Mouse (Mus musculus) stomach, postnatal 0 days (tissue): Measurements from ENCODE around the gene Eif3d.

Experiments used
- CTCF ChIP-seq: IDR thresholded peaks from 2 replicates; pipeline ENCODE4 v1.5.1; 2016; ENCODE audit warnings: antibody characterized with exemption, low read depth, mild to moderate bottlenecking, moderate library complexity
- EP300 ChIP-seq: optimal IDR thresholded peaks from 2 replicates; pipeline ENCODE3; 2016; ENCODE audit warnings: antibody characterized with exemption

- TF ChIP-seq EP300 = no peak
- no peak for TF ChIP-seq CTCF
Measured at GRCm38 (mm10) chr15:77962447-77962846, 8.2 kb downstream of the Eif3d start.
